Mouse (Mus musculus): Measurements from ENCODE around the gene Ptprd.

Ptprd gene

GRCm38 (mm10) chr4:77555841-77556240 lies 655.9 kb downstream of the Ptprd start:
- no peak for DNase-seq

GRCm38 (mm10) chr4:77537843-77538242 lies 673.9 kb downstream of the Ptprd start:
- DNase-seq, result no peak

DNA sequence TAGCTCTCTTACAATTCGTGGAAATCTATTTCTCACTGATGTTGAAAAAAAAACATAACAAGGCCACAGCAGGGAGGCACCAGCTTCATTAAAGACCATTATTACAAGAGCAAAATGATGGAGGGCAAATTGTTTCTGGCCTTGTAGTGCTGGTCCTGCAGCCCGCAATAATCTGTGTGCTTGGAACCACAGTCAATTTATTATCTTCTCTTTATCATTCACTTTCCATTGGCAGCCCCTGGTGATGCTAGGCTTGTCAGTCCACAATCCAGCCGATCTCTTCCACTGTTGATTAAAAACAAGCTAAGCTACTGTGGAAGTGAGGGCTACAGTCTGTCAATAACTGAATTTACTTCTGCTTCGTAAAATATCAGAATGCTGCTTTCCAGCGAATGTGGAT lies 674.4 kb downstream of the Ptprd start:
- no peak for DNase-seq

- DNase-seq, result no peak
These were observed 676.2 kb downstream of the Ptprd start for GRCm38 (mm10) chr4:77535601-77536000.

DNA sequence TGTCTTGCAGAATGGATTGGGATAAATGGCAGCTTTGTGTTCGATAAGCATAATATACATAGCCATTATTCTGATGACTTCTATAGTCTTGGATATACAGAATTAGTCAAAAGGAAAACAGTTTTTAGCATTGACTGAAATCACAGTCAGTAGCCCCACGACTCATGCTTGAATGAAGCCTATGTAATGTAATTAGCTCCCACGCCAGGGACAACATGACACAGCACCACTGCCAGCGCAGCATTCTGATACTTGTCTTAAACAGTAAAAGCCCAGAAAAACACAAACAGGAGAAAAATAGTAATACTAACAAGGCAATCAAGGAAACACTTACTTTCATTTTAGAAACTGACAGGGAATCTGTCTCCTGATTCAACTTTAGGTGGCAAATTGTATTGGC lies 677.2 kb downstream of the Ptprd start:
- DNase-seq, result peak in 1 of 2 experiments; percentile 3

GRCm38 (mm10) chr4:77519166-77519565 lies 692.6 kb downstream of the Ptprd start:
- DNase-seq, result peak; percentile 21 to 30

- no peak for DNase-seq
These were observed 697.7 kb downstream of the Ptprd start for GRCm38 (mm10) chr4:77513914-77514628.

DNA sequence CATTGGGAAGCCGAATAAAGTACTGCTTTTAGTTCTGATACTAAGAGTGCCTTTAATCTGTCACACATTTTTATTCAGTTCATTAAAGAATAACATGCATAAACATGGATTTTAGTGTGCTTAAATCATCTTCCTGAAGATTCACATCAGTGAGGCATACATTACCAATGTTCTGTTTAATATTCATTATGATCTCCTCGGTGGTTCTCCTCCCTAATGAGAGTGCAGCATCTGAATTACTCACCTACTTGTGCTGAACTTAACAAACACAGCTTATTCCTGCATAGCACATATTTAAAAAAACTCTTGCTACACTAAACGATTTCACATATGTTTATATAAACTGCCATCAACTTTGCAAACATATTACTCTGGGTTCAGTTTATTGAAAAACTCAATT lies 698.7 kb downstream of the Ptprd start:
- no peak for DNase-seq

- DNase-seq, result no peak
These were observed 757.7 kb downstream of the Ptprd start for GRCm38 (mm10) chr4:77454049-77454448.

GRCm38 (mm10) chr4:77399146-77399545 lies 812.6 kb downstream of the Ptprd start:
- DNase-seq, result no peak

DNA sequence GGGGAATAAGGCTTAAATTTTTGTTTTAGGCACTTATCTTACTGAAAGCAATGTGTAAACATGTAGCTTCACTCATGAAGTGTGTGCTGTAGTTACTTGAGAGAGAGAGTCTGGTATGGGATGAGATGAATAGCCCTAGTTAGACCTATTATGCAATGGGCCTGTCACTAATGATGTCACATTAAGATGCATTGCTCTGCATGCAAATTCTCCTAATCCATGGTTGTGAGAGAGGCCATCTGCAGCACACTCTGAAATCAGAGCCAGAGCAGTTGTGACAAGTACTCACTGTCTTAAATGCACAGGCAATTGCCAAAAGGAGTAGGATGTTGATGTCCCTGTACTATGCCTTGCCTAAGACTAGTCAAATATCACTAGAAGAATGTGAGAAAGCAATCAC lies 850.0 kb downstream of the Ptprd start:
- DNase-seq, result no peak

GRCm38 (mm10) chr4:77327198-77327597 lies 884.6 kb downstream of the Ptprd start:
- DNase-seq, result no peak

DNA sequence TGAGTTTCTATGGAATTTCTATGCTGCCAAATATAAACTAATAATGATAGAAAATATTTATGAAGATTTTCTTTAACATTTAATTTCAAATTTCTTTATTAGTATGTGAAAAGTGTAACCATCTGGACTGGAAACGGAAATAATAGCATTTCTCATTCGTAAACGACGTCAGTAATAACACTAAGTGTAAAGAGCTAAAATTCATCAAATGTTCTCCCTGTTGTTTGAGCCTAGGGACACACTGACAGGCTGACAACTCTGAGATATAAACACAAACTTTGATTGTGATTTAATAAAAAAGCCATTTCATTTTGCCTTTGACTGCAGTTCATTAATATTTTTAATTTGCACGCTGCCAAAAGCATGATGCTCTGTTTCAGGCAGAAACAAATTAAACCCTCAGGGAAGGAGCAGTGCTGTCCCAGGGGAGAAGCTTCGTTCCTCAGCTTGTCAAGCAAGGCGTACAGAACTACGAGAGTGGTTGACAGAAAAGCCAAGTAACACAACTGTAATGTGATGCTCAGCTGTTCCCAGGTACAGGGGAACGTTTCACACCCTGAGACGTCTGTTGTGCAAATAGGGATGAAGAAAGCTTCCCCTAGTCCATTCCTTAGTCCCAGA lies 894.6 kb downstream of the Ptprd start:
- DNase-seq, result no peak

- no peak for DNase-seq
These were observed 895.1 kb downstream of the Ptprd start for GRCm38 (mm10) chr4:77316644-77317043.

- DNase-seq, result no peak
These were observed 901.5 kb downstream of the Ptprd start for GRCm38 (mm10) chr4:77310127-77310788.

- DNase-seq, result no peak
These were observed 928.3 kb downstream of the Ptprd start for GRCm38 (mm10) chr4:77283423-77283822.

GRCm38 (mm10) chr4:77277913-77278312 lies 933.8 kb downstream of the Ptprd start:
- DNase-seq, result no peak

GRCm38 (mm10) chr4:77259972-77260290 lies 951.8 kb downstream of the Ptprd start:
- DNase-seq, result no peak

DNA sequence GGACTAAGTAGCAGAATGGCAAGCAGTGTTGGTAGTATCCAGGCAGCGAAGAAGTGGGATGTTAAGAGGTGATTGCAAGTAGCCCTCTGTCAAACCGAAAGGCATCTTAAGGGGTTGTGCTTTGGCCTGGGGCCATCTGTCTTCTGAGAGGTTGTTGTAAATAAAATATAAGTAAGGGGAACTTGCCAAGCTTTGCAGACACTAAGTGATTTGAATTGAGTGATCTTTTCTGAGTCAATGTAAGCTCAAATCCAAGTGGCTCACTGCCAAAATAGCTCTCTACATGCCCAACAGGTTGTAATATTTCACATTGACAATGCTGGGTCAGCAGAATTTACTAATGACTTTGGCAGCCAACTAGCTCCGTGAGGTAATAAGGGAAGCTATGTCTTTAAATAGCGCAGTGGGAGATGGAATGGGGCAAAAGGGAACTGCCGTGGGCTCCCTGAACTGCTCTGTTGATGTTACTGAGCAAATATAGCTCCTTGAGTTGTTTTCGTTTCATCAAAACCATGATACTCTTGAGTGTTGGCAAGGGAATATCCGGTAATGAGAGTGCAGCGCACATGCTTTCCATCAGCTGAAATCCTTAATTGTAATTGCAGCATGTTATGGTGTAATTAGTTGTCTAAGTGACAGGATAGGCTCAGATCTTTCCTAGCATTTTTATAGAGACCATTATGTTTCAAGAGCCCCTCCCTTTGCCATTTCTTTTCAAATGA lies 952.4 kb downstream of the Ptprd start:
- DNase-seq, result peak in 1 of 2 experiments; percentile 9

GRCm38 (mm10) chr4:77251188-77251587 lies 960.6 kb downstream of the Ptprd start:
- no peak for DNase-seq

DNA sequence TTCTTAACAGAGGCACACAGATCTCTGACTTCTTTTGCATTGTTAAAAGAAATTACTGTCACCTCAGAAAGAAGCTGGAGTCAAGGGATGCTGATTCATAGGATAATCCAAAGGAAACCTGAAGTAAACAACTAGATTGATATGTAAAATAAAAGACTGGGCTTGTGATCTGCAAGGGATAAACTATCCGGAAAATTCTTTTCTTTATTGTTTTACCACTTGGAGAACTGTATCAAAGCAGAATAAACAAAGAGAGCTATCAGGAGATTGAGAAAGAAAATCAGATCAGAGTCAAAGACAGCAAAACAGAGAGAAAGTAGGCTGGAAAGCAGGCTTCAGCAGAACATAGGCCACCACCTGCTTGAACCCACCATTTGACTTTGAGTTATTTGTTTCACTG lies 962.0 kb downstream of the Ptprd start:
- DNase-seq, result no peak

DNA sequence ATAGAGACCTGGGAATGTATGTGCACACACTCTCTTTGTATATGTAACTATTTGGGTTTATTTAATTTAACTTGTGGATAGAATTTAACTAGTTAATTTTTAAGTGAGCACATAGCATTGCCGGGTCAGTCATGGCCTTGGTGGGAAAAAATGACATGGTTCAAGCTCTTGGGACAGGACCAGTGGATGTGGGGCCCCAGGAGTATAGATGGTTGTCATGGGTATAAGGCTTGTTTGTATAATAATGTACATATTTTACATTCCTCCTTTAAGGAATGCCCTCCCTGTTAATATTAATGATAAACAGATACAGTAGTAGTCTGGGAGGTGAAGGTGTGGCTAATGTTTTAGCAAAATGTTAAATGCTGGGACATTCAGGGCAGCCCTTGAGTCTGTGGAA lies 962.8 kb downstream of the Ptprd start:
- no peak for DNase-seq

DNA sequence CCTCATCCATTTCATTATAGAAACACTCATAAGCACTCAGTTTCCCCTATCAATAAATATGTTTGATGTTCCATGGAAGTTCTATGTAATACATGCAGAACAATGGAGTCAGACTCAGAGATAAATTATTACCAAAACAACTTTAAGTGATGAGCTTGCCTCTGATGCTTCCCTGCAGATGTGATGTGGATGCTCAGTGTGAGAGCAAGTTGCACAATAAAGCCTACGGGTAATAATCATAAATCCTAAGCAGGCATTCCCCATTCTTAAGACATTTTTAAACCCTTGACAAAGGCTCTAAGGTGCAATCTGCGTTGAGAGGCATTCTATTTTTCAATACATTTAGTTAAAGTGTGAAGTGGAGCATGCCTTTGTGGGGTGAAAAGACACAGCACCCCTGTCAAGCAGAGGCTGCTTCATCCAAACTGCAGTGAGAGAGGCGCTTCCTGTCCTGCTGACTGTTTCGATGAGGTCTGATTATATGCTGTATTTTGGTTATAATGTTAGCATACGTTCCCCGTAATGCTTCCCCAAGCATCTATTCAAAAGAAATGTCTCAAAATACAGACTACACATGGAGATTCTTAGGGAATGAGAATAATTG lies 969.8 kb downstream of the Ptprd start:
- DNase-seq, result no peak
